Mouse (Mus musculus): Measurements from ENCODE around the gene Dnm3. TPM values are rescaled to one million over a fixed set of nuclear protein-coding genes. Genes with fewer than 3 reads are reported as not detected.
A peak's percentile ranks its signal among the peaks of the same experiment; 100 is the strongest.

Dnm3 gene
- polyA plus RNA-seq, 1 experiment = 3.5 TPM

DNA sequence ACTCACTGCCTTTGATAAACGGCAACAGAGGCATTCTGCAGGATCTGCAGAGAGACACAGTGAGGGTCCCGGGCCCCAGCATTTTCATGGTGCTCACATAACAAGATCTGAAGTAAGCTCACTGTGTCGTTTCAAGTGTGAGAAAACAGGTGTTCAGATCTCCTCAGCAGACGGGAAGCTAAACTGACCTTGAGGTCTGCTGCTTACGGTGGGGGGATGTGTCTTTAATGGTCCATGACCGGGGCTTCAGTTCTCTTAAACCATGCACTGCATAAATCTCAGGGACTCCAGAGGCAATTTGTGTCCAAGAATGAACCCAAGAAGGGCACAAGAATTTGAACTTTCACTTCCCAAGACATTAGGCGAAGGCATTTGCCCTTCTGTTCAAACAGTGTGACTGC lies 195.9 kb downstream of the Dnm3 start:
- no peak for TF ChIP-seq CTCF (IDR thresholded peaks at IDR 0.05; ENCODE audit: control insufficient read depth, insufficient read depth, low read length)
- no peak for TF ChIP-seq POLR2A (IDR thresholded peaks at IDR 0.05; ENCODE audit: borderline replicate concordance, control insufficient read depth, low read depth, low read length)
- no peaks in the 10 kb centered on the region for H3K4me1 ChIP-seq (ENCODE audit: control insufficient read depth, insufficient read depth, low read length)
- 75% methylated on average over 7 of the region's 7 CpGs for WGBS
- H3K4me3 ChIP-seq (replicated peaks; ENCODE audit: control insufficient read depth, low read depth, low read length) = no peak overlapping the region
- no peak overlapping the region for H3K27ac ChIP-seq (ENCODE audit: control insufficient read depth, insufficient read depth, low read depth, low read length, poor library complexity)

DNA sequence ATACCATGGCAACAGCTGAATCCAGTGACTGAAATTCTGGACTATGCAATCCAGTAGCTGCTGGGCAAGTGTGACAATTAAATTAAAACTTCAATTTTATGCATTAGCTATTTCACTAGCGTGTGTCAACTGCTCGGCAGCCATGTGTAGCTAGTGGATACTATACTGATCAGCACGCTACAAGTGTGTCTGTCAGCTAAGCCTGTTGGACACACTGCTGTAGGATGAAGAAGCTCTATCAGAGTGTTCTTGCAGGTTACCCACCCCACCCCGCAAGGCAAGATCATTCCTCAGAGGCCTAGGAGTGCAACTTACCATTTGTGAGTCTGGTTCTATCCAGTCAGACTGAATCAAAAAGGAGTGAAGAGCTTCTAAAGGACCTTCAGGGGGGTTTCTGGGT lies 197.8 kb downstream of the Dnm3 start:
- WGBS = 90% methylated on average over 4 of the region's 4 CpGs
- TF ChIP-seq POLR2A (IDR thresholded peaks at IDR 0.05; ENCODE audit: borderline replicate concordance, control insufficient read depth, low read depth, low read length) (no peak), CTCF (IDR thresholded peaks at IDR 0.05; ENCODE audit: control insufficient read depth, insufficient read depth, low read length) (no peak)
- Histone ChIP-seq H3K27ac (ENCODE audit: control insufficient read depth, insufficient read depth, low read depth, low read length, poor library complexity) (no peak overlapping the region), H3K4me3 (replicated peaks; ENCODE audit: control insufficient read depth, low read depth, low read length) (no peak overlapping the region), H3K4me1 (ENCODE audit: control insufficient read depth, insufficient read depth, low read length) (no peaks in the 10 kb centered on the region)

DNA sequence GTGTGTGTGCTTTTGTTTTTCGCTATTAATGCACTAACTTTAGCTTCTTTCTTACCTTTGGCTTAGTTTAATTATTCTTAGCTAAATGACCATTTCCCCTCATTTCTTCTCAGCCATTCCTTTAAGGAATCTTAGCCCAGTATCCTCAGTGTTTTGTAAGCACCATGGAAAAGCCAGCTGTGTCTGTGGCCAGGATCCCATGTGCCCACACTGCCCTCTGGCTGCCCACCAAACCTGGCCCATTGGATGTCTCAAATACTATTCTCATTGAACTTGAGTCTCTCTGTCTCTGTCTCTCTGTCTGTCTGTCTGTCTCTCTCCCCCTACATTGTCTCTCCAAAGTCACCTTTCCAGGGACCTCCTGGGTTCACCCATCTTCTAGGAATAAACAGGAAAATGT lies 201.8 kb downstream of the Dnm3 start:
- WGBS = 79% methylated on average over 1 of the region's 1 CpGs
- Histone ChIP-seq H3K4me3 (replicated peaks; ENCODE audit: control insufficient read depth, low read depth, low read length) (no peak overlapping the region), H3K4me1 (ENCODE audit: control insufficient read depth, insufficient read depth, low read length) (no peaks in the 10 kb centered on the region), H3K27ac (ENCODE audit: control insufficient read depth, insufficient read depth, low read depth, low read length, poor library complexity) (no peak overlapping the region)
- no peak for TF ChIP-seq POLR2A (IDR thresholded peaks at IDR 0.05; ENCODE audit: borderline replicate concordance, control insufficient read depth, low read depth, low read length)
- peak; percentile 19; the same call in 1 of the 2 replicates for TF ChIP-seq CTCF (IDR thresholded peaks at IDR 0.05; ENCODE audit: control insufficient read depth, insufficient read depth, low read length)

DNA sequence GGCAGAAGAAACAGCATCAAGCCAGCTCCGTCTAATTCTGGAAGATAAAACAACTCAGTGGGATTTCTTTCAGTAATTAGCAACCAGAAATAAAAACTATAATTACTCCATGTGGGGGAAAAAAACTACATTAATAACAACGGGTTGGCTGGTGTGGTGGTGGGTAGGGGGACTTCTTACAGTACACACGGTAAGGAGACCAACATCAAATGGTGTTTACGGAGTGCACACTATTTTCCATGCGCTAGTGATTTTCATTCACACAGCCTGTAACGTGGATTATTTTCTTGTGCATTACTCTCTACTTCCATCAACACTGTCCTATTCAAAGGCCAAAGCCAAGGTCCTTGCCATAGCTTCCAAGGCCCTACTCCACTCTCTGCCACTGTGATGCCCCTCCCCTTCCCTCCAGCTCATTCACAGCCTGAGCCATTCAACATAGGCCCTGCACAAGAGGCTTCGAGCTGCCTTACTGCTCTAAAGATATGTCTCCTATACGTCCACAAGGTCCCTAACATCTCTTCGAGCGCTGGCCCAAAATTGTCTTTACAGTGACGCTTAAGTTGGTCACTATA lies 203.1 kb downstream of the Dnm3 start:
- TF ChIP-seq POLR2A (IDR thresholded peaks at IDR 0.05; ENCODE audit: borderline replicate concordance, control insufficient read depth, low read depth, low read length) (no peak), CTCF (IDR thresholded peaks at IDR 0.05; ENCODE audit: control insufficient read depth, insufficient read depth, low read length) (no peak)
- Histone ChIP-seq H3K27ac (ENCODE audit: control insufficient read depth, insufficient read depth, low read depth, low read length, poor library complexity) (no peak overlapping the region), H3K4me3 (replicated peaks; ENCODE audit: control insufficient read depth, low read depth, low read length) (no peak overlapping the region), H3K4me1 (ENCODE audit: control insufficient read depth, insufficient read depth, low read length) (no peaks in the 10 kb centered on the region)
- WGBS = 84% methylated on average over 11 of the region's 11 CpGs

DNA sequence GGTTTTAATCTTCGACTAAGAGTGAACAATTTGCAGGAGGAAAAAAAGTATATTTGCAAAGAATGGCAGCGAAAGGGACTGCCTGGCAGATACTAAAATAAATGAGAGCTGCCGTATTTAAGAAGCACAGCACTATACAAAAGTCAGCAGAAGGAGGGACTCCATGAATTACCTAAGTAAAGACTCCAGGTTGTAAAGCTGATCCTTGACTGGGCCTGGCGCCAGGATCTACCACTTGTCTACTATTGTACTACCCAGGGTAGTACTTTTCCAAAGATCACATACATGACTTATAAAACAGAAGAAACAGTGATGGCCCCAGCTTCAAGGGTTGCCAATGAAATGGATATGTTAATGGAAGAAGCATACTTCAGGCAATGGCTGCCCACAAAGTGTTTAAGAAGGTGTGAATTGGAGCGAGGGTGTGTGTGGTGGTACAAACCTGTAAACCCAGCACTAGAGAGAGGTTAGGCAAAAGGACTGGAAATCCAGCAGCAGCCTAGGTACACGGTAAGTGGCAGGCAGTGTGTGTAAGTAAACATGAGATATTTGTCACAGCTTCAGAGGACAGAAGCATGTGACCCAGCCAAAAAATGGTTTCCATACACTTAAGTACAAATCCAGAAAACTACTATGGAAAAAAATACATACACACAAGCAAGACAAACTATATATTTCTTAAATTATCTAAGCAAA lies 220.8 kb downstream of the Dnm3 start:
- Histone ChIP-seq H3K27ac (ENCODE audit: control insufficient read depth, insufficient read depth, low read depth, low read length, poor library complexity) (no peak overlapping the region), H3K4me1 (ENCODE audit: control insufficient read depth, insufficient read depth, low read length) (no peaks in the 10 kb centered on the region), H3K4me3 (replicated peaks; ENCODE audit: control insufficient read depth, low read depth, low read length) (no peak overlapping the region)
- 80% methylated on average over 6 of the region's 6 CpGs for WGBS
- TF ChIP-seq POLR2A (IDR thresholded peaks at IDR 0.05; ENCODE audit: borderline replicate concordance, control insufficient read depth, low read depth, low read length) (no peak), CTCF (IDR thresholded peaks at IDR 0.05; ENCODE audit: control insufficient read depth, insufficient read depth, low read length) (no peak)

DNA sequence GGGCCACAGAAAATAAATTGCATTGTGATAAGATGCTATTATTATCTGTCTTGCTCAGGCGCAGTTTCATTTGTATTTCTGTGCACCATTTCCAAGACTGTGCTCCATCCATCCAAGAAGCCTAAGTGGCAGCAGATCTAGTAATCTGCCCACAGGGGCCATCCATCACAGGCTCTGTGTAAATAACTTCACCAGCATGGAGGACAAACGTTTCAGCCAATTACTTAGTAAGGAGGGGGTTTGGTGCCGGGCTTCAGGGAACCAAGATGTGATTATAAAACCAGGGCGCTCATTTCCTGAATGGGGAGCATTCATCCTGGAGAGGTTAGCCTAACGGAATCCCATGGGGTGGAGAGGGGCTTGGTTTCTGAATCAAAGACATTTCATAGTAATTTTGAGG lies 222.9 kb downstream of the Dnm3 start:
- 55% methylated on average over 5 of the region's 5 CpGs for WGBS
- no peak overlapping the region for H3K27ac ChIP-seq (ENCODE audit: control insufficient read depth, insufficient read depth, low read depth, low read length, poor library complexity)
- no peak overlapping the region for H3K4me3 ChIP-seq (replicated peaks; ENCODE audit: control insufficient read depth, low read depth, low read length)
- H3K4me1 ChIP-seq (ENCODE audit: control insufficient read depth, insufficient read depth, low read length) = no peaks in the 10 kb centered on the region
- no peak for TF ChIP-seq POLR2A (IDR thresholded peaks at IDR 0.05; ENCODE audit: borderline replicate concordance, control insufficient read depth, low read depth, low read length)
- TF ChIP-seq CTCF (IDR thresholded peaks at IDR 0.05; ENCODE audit: control insufficient read depth, insufficient read depth, low read length) = no peak

DNA sequence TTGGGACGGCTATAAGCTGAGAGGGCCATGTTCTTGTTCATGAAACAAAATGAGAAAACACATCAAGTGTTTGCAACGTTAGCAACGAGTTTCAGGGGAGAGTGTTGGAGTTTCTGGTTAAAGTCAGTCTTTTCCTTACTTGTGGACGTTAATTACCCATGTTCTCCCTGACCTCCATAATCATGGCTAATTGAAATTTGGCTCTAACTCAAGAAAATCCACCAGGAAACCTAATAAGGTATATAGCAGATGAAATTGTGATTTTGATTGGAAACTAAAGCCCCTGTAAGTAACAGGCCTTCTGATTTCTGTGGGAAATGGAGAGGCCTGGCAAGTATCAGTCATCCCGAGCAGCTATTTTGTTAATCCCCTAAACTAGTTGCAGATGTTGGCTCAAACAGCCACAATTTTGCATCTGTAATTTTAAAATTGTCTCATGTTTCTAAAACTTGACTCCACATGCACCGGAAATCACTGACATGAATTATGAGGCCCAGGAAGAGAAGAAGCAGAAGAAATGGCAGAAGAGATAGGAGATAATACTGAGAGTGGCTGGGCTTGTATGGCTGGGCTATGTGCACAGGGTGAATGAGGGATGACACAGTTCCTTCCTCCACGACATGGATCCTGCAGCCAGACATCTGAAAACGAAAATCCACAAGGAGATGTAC lies 223.7 kb downstream of the Dnm3 start:
- H3K4me3 ChIP-seq (replicated peaks; ENCODE audit: control insufficient read depth, low read depth, low read length) = no peak overlapping the region
- TF ChIP-seq POLR2A (IDR thresholded peaks at IDR 0.05; ENCODE audit: borderline replicate concordance, control insufficient read depth, low read depth, low read length) = no peak
- TF ChIP-seq CTCF (IDR thresholded peaks at IDR 0.05; ENCODE audit: control insufficient read depth, insufficient read depth, low read length) = no peak
- H3K27ac ChIP-seq (ENCODE audit: control insufficient read depth, insufficient read depth, low read depth, low read length, poor library complexity) = no peak overlapping the region
- WGBS = 39% methylated on average over 8 of the region's 8 CpGs
- H3K4me1 ChIP-seq (ENCODE audit: control insufficient read depth, insufficient read depth, low read length) = no peaks in the 10 kb centered on the region

DNA sequence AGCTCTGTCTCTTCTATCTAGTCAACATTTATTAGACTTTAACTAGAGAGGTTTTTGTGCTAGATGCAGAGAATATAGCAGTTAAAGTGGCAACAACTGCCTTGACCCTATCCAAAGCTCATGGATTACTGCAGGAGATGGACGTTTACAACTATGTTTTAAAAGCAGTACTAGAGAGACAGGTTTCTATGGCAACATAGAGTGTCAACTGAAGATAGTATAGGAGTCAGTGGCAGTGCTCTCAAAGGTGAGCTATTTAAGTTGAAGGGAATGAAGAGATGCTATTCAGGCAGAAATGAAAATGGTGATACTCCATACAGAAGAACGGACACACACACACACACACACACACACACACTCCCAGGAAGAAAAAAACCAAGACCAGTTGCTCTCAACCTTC lies 225.0 kb downstream of the Dnm3 start:
- no peak overlapping the region for H3K4me3 ChIP-seq (replicated peaks; ENCODE audit: control insufficient read depth, low read depth, low read length)
- 70% methylated on average over 2 of the region's 2 CpGs for WGBS
- H3K27ac ChIP-seq (ENCODE audit: control insufficient read depth, insufficient read depth, low read depth, low read length, poor library complexity) = no peak overlapping the region
- no peaks in the 10 kb centered on the region for H3K4me1 ChIP-seq (ENCODE audit: control insufficient read depth, insufficient read depth, low read length)
- TF ChIP-seq POLR2A (IDR thresholded peaks at IDR 0.05; ENCODE audit: borderline replicate concordance, control insufficient read depth, low read depth, low read length) (no peak), CTCF (IDR thresholded peaks at IDR 0.05; ENCODE audit: control insufficient read depth, insufficient read depth, low read length) (no peak)
